Mouse (Mus musculus) right cerebral cortex, postnatal 10 days (tissue): ENCODE results near the gene Gas1.
A peak's percentile ranks its signal among the peaks of the same experiment; 100 is the strongest.

Experiments
- DNase-seq, 2 experiments: peaks; one replicate each; pipeline ENCODE4 v3.0.0; 2021; ENCODE audit warnings: low spot score in 2 of 2

Gas1 gene

GRCm38 (mm10) chr13:60173186-60173585 is 4.0 kb downstream of the Gas1 start:
- no peak for DNase-seq

DNA sequence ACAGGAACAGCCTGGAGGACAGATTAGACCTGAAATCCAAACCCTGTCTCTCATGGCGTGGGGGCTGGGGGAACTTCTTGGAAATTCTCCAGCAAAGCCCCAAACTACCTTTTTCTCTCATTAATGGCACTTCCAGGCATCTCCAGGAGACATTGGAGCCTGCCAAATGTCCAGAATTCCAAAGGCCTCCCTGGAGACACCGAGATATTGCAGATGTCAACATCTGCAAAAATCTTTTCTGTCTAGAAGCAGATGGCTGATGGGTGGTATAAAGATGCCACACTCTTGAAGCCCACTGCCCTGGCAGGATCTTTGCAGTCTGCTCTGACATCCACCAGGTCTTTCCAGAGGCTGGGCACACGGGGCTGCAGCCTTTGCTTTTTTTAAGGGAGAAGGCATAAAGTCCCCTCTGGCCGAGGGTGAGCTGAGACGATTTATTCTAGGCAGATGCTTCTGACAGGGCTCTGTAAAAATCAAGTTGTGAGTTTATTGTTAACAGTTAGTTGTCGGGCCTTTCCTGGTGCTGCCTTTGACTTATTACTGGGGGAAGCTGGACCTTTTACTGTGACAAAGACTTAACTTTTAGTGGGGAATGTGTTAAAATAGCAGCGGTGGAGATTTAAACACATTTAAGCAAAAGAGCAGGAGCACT is 4.7 kb downstream of the Gas1 start:
- no peak for DNase-seq

GRCm38 (mm10) chr13:60171781-60172180 is 5.4 kb downstream of the Gas1 start:
- DNase-seq = no peak

DNA sequence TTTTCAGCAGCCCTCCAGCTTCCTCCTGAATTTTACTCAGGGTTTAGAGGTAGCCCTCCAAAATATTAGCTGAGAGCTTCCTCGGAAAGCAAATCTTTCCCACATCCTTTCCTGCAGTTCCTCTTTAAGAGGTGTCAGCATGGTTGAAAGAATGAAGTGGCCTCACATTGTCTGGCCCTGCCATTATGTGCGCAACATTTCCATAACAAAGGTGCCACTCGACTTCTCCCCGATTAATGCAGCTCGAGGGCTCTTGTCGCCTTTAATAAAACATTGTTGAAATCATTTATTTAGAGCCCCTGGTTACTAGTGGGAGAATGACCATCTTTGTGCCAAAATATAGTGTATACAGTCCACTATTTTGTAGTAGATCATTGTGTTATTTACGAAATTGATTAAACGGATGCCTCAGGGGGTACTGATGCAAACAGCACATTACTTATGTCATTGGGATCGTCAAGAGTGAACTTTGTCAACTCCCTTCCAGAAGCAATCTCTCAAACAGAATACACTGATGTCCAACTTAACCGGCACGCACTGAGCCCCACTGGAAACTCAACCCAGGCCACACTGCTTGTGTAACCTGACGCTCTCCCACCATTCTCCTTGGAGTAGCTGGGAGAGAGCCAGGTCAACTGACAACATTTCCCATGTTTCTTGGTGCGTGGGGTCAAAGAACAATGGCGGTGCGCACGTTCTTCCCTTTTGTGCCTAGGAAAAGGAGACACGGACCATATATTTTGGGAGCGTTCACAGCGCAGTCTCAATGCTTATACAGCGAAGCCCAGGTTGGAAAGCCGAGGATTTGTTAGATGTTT is 6.1 kb downstream of the Gas1 start:
- DNase-seq = no peak

DNA sequence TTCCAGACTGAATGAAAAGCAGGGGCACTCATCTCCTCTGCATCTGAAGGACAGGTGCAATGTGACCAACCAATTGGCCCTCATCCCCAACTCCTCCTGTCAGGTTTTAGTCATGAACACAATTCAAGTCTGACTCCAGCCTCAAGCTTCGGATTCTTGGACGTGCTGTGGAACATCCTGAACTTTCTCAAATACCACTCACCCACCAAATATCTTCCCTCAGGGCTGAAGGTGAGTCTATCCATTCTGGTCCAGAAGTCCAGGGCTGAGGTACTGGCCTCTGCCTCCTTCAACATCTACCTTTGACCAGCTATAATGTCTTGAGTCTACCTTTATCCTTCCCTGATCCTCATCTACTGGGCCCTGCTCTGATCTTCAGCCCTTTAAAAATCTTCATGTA is 8.1 kb downstream of the Gas1 start:
- no peak for DNase-seq

GRCm38 (mm10) chr13:60156294-60157126 is 20.7 kb downstream of the Gas1 start:
- peak in 1 of 2 experiments; percentile 16 for DNase-seq

DNA sequence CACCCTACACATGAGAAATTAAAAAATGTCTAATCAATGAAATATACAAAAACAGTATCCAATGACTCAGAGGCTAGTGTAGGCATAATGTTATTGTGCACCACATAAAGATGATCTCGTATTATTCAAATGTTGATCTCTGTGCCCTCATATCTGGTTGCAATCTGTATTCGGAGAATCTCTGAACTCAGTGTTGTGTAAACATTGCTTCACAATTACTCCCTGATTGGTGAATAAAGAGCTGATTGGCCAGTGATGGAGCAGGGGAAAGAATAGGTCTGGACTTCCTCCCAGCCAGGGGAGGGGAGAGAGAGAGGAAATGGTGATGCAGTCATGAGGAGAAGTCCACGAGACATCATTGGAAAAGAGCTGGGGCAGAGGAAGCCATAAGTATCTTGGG is 23.0 kb downstream of the Gas1 start:
- DNase-seq = no peak

DNA sequence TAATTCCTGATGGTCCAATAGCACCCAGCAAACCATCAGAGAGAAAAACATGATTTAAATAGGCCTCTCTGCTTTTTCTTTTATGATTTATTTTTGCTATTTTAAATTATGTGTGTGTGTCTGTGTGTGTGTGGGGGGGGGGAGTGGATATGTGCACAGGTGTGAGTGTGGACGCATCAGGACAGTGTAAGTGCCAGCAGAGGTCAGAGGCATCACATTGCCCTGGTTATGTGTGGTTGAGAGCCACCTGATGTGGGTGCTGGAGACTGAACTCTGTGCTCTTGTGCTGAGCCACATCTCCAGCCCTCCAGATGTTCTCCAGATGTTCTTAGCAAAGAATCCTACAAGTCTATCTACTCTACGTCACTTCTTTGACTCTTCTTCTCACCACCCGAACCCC is 28.9 kb downstream of the Gas1 start:
- DNase-seq = no peak

- no peak for DNase-seq
These were observed 29.3 kb downstream of the Gas1 start for GRCm38 (mm10) chr13:60147857-60148181.

- DNase-seq = no peak
These were observed 29.9 kb downstream of the Gas1 start for GRCm38 (mm10) chr13:60146994-60147856.

GRCm38 (mm10) chr13:60146231-60146630 is 30.9 kb downstream of the Gas1 start:
- no peak for DNase-seq

GRCm38 (mm10) chr13:60136962-60137361 is 40.2 kb downstream of the Gas1 start:
- no peak for DNase-seq

DNA sequence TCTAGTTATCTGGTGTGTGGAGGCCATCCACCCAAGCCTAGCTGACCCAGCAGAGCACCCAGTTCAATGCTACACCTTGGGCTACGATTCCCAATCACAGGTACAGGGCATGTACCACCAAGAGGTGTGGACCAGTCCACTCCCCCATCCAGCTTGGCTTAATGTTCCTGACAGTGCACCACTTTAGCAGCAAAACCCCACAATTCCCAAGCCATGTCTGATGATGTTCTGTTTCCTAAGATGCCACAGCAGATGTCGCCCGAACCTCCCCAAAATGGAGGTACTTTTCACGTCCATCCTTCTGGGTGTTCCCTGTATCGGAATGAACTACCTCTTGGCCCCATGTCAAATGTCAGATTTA is 42.7 kb downstream of the Gas1 start:
- no peak for DNase-seq

DNA sequence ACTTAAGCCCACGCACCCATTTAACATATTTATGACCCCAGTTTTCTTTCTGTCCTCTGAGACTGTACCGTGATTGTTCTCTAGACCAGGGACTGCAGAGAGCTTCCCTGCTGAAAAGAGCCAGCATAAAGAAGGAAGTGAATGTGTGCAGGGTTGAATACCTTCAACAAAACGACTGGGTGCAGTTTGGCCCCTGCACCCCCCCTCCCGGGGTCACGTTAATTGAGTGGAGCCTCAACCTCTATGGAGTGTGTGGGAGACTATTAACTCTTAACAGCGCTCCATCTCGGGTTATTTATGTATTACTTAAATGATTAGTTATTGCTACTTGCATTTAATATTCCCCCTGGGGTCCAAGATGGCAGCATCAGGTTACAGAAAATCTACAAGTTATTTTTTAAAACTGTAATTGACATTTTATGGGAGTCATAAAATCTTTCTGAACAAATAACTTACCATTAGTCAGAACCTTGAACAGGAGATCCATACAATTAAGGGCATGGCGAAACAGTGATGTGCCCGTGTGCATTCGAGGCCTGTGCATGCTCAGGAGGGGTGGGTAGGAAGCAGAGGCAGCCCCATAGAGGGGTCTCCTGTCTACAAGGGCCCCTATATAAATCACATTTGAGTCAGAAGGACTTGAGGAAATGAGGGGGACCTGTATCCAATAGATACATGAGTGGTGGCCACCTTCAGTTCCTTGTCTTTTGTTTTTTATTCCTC is 43.3 kb downstream of the Gas1 start:
- DNase-seq = no peak

DNA sequence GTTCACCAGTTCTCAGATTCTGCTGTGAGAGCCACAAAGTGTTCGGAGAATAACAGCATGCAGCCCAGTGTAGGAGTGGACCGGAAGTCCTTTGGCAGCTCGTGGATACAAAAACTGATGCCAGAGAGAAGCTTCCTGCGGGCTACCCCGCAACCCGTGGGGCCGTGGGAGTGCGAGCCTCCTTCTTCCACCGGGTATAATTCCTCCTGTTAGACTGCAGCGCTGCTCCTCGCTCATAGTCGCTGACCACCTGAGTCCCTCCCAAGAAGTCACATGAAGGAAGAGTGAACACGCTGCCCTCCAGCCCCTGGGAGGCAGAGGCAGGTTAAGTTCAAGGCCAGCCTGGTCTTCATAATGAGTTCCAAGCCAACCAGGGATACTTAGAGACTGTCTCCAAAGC is 45.4 kb downstream of the Gas1 start:
- DNase-seq = no peak

GRCm38 (mm10) chr13:60129541-60129940 is 47.6 kb downstream of the Gas1 start:
- no peak for DNase-seq

DNA sequence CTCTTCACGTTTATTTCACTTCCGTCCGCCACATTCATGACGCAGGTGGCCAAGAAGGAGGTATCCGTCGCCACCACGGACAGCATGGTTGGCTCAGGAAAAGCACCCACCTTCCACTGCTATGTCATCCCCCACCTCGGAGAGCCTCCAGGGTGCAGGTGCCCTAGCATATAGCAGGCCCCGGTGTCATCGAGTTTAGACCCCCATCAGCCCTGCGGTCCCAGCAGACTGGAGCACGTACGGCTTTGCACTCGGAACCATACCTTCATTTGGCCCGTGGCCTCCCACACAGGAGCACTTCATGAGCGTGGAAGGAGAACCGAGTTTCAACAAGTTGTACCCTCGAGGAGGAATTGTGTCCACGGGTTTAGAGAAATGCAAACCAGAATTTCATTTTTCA is 50.8 kb downstream of the Gas1 start:
- no peak for DNase-seq

DNA sequence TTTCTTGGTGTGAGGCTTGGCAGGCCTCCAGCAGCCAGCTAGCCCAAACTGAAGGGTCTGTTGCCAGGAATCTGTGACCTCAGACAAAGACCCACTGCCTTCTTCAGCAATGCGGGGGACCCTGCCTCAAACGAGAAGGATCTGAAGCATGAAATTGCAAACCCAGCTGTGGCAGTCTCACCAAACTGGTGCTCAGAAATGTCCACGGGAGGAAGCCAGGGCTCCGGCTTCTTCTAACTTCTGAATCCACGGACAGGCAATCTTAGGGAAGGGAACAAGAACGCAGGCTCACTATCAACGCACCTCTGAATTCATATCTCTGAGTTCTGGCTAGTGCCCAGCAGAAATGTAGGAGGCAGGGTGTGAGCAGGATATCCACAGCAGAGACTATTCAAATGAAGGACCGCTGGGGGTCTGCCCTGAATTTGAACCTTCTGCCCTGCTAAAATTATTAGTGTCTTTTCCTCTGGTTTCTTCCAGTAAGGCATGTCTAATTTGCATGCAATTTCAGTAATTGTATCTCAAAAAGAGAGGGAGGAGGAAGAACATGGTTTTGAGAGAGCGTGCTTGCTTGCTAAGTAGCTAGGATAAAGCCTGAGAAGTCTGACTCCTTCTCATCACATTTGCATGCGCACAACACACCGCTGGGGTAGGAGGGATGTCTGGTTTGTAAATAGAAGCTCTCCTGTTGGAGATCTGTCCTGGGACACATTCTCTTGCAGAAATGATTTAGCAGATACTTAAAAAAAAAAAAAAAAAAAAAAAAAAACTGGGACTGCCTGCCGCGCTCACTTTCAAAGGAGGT is 51.5 kb downstream of the Gas1 start:
- DNase-seq = no peak

DNA sequence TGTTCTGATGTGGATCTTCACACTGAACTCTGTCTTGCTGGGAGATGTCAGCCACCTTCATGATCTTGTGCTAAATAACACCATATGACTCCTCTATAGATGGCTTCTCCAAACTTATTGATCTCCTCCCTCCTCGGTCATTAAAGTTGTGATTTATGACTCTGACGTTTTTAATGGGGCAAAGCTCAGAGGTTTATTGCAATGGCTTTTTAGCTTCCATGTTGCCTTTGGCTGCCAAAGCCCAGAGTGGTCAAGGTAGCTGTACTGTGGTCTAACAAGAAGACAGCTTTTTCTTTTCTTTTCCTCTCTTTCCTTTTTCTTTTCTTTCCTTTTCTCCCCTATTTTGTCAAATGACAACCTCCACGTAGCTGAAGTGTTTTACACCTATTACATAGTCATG is 52.1 kb downstream of the Gas1 start:
- no peak for DNase-seq

DNA sequence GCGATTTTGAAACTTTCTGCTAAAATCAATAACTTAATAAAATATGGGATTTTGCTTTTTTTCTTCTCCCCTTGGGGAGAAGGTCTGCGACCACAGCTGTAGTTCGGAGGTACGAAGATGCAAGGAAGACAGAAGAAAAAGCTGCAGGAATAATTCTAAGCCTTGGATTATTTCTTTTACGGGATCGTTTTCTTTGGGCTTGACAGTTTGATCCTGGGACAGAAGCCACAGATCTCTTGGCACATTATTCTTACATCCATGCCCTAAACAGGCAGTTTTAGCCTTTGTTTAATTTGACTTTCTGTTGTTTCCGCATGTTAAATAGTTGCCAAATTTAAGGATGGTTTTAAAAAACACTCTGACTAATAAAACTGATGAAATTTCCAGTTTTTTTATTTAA is 52.7 kb downstream of the Gas1 start:
- DNase-seq = no peak
